ENCODE assay signal across 9 mouse cellular contexts in the genomic region with DNA sequence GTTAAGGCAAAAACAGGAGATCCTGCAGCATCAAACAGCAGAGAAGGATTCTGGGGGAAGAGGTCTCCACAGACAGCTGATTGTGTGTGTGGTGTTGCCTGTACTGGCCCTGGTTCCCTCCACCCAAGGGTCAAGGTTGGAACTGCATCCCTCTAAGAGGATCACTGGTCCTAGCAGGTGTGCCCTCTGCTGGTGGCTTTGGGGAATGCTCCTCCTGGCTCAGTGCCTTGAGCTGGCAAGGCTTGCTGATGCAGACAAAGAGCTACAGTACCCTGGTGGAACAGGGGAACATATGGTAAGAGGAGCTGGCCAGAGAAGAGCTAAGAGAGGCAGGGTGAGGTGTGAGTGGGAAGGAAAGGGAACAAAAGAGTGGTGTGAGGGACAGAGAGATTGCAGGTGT. TPM values are rescaled to one million over a fixed set of nuclear protein-coding genes. Genes with fewer than 3 reads are reported as not detected.
DNase-seq lines count a peak whose midpoint lies in the region; ATAC-seq and TF ChIP-seq lines count a peak whose summit lies in the region.
"Had no signal": no experiment of that assay in that cellular context is flagged by ENCODE, and none has a peak within 500 bp of the region (broad histone marks: within the 10 kb centered on the region; RNA-seq: fewer than 3 reads in every experiment).

No protein-coding gene starts in this region.

- TF ChIP-seq RAD21 in CH12.LX (IDR thresholded peaks at IDR 0.05; ENCODE audit: low read depth, low read length) = peak; percentile 66

- H3K9me3 ChIP-seq in CH12.LX (replicated peaks; ENCODE audit: low read length) = no peaks in the 10 kb centered on the region
- no peaks in the 10 kb centered on the region for H3K9me3 ChIP-seq in forebrain, embryonic 12.5 days
- no peaks in the 10 kb centered on the region for H3K9me3 ChIP-seq in heart, postnatal 0 days (replicated peaks; ENCODE audit: control insufficient read depth, low read length)
- no peaks in the 10 kb centered on the region for H3K9me3 ChIP-seq in liver, embryonic 14.5 days (ENCODE audit: control insufficient read depth, low read length)
- H3K9me3 ChIP-seq in neural tube, embryonic 13.5 days = no peaks in the 10 kb centered on the region

- H3K27me3 ChIP-seq in CH12.LX (replicated peaks) = peaks cover 8% of the 10 kb centered on the region
- peaks cover 11% of the 10 kb centered on the region for H3K27me3 ChIP-seq in forebrain, embryonic 12.5 days
- peaks cover 8% of the 10 kb centered on the region for H3K27me3 ChIP-seq in heart, postnatal 0 days (ENCODE audit: control insufficient read depth, insufficient read depth, low read length)
- H3K27me3 ChIP-seq in liver, embryonic 14.5 days (ENCODE audit: control insufficient read depth, insufficient read depth, low read length) = peaks cover 8% of the 10 kb centered on the region
- no peaks in the 10 kb centered on the region for H3K27me3 ChIP-seq in neural tube, embryonic 13.5 days

- peaks cover 7 to 21% of the 10 kb centered on the region in 2 experiments for H3K36me3 ChIP-seq in CH12.LX (replicated peaks in 1 of 2; ENCODE audit: control insufficient read depth in 1 of 2, insufficient read depth in 1 of 2, low read length in 1 of 2)
- H3K36me3 ChIP-seq in forebrain, embryonic 12.5 days (replicated peaks) = no peaks in the 10 kb centered on the region
- H3K36me3 ChIP-seq in heart, postnatal 0 days (replicated peaks; ENCODE audit: control insufficient read depth, insufficient read depth, low read length) = no peaks in the 10 kb centered on the region
- H3K36me3 ChIP-seq in liver, embryonic 14.5 days (replicated peaks; ENCODE audit: control insufficient read depth, insufficient read depth, low read depth) = no peaks in the 10 kb centered on the region
- H3K36me3 ChIP-seq in neural tube, embryonic 13.5 days = no peaks in the 10 kb centered on the region

- peak; percentile 83 for ATAC-seq in forebrain, embryonic 12.5 days (ENCODE audit: low FRiP score)
- peak; percentile 80 for ATAC-seq in heart, postnatal 0 days (ENCODE audit: insufficient read depth, low read depth)
- peak; percentile 60 for ATAC-seq in liver, embryonic 14.5 days (ENCODE audit: insufficient read depth)
- ATAC-seq in neural tube, embryonic 13.5 days (ENCODE audit: low read depth) = peak; percentile 76

- in situ Hi-C loops in CH12.LX (cut with MboI; ENCODE audit: low pct_ligation_motif_present, low pct_unique_long_range_greater_than_20kb, low sequenced_read_pairs) = loop anchor here (5.0 kb wide), 1 partner anchor 35 kb away; no protein-coding TSS in a partner anchor

- peak; percentile 96 for DNase-seq in CH12.LX (ENCODE audit: extremely low read depth)
- DNase-seq in c-Kit-positive CD71-positive TER-119-negative erythroid progenitor cells, embryonic 14.5 days (ENCODE audit: low read depth) = peak; percentile 83
- peak; percentile 87 for DNase-seq in heart, postnatal 0 days (ENCODE audit: low spot score)
- DNase-seq in kidney, postnatal 36 days = peak; percentile 94 to 96
- DNase-seq in liver, embryonic 14.5 days (ENCODE audit: low read depth in 3 of 3, low spot score in 3 of 3) = peak; percentile 70 to 78 (median 74)
- DNase-seq in telencephalon, adult 2 months (ENCODE audit: low read depth, low spot score) = peak; percentile 89

- peak; percentile 99 for TF ChIP-seq CTCF in CH12.LX (conservative IDR thresholded peaks at IDR 0.05 in 1 of 2, IDR thresholded peaks at IDR 0.05 in 1 of 2; ENCODE audit: low read depth in 2 of 2, low read length in 2 of 2)
- peak; percentile 100 for TF ChIP-seq CTCF in heart, postnatal 0 days (IDR thresholded peaks at IDR 0.05; ENCODE audit: low read depth)
- TF ChIP-seq CTCF in liver, embryonic 14.5 days (IDR thresholded peaks at IDR 0.05; ENCODE audit: low read depth) = peak; percentile 100

- no peak overlapping the region for H3K9ac ChIP-seq in CH12.LX (ENCODE audit: insufficient read depth, low read depth)
- no peak overlapping the region for H3K9ac ChIP-seq in forebrain, embryonic 12.5 days
- no peak overlapping the region for H3K9ac ChIP-seq in heart, postnatal 0 days (replicated peaks; ENCODE audit: low read depth, low read length)
- H3K9ac ChIP-seq in liver, embryonic 14.5 days (replicated peaks) = no peak overlapping the region
- no peak overlapping the region for H3K9ac ChIP-seq in neural tube, embryonic 13.5 days

- no peak overlapping the region for H3K4me2 ChIP-seq in CH12.LX (ENCODE audit: insufficient read depth, low read depth, poor library complexity, severe bottlenecking)
- no peak overlapping the region for H3K4me2 ChIP-seq in forebrain, embryonic 12.5 days
- H3K4me2 ChIP-seq in heart, postnatal 0 days (ENCODE audit: low read depth, low read length) = no peak overlapping the region
- H3K4me2 ChIP-seq in liver, embryonic 14.5 days (ENCODE audit: low read depth) = no peak overlapping the region
- H3K4me2 ChIP-seq in neural tube, embryonic 13.5 days = no peak overlapping the region

- no peak overlapping the region for H3K4me3 ChIP-seq in CH12.LX (replicated peaks in 1 of 3; ENCODE audit: low read depth in 2 of 3, low read length in 2 of 3, poor library complexity in 1 of 3)
- H3K4me3 ChIP-seq in forebrain, embryonic 12.5 days (replicated peaks) = no peak overlapping the region
- H3K4me3 ChIP-seq in heart, postnatal 0 days (ENCODE audit: low read depth, low read length) = no peak overlapping the region
- no peak overlapping the region for H3K4me3 ChIP-seq in liver, embryonic 14.5 days (ENCODE audit: insufficient read depth in 1 of 2, low read depth in 2 of 2, low read length in 2 of 2)
- no peak overlapping the region for H3K4me3 ChIP-seq in neural tube, embryonic 13.5 days

- no peaks in the 10 kb centered on the region for H3K79me2 ChIP-seq in CH12.LX (replicated peaks; ENCODE audit: control insufficient read depth, extremely low read depth, insufficient read depth, poor library complexity, severe bottlenecking)

- TF ChIP-seq POLR2A in CH12.LX (IDR thresholded peaks at IDR 0.05; ENCODE audit: low read depth, low read length) = no peak

- TF ChIP-seq EP300 in CH12.LX (IDR thresholded peaks at IDR 0.05; ENCODE audit: low read length) = no peak
- no peak for TF ChIP-seq EP300 in heart, postnatal 0 days (IDR thresholded peaks at IDR 0.05; ENCODE audit: low read depth)
- no peak for TF ChIP-seq EP300 in liver, embryonic 14.5 days (IDR thresholded peaks at IDR 0.05; ENCODE audit: low read depth)

- no peak overlapping the region for H3K27ac ChIP-seq in CH12.LX (ENCODE audit: insufficient read depth, low read depth)
- H3K27ac ChIP-seq in forebrain, embryonic 12.5 days = peak overlapping the region; percentile 64
- H3K27ac ChIP-seq in heart, postnatal 0 days (ENCODE audit: low read depth) = no peak overlapping the region
- H3K27ac ChIP-seq in liver, embryonic 14.5 days = no peak overlapping the region
- H3K27ac ChIP-seq in neural tube, embryonic 13.5 days (replicated peaks) = peak overlapping the region; percentile 82
- H3K27ac ChIP-seq: macrophage had no signal

- dilution Hi-C loops in CH12.LX (cut with MboI; ENCODE audit: extremely low pct_ligation_motif_present, extremely low pct_unique_long_range_greater_than_20kb, low sequenced_read_pairs) = no loop called here

- H3K4me1 ChIP-seq in CH12.LX (ENCODE audit: control insufficient read depth in 1 of 2, insufficient read depth in 2 of 2) = peaks cover 7 to 35% of the 10 kb centered on the region in 2 experiments
- peaks cover 18% of the 10 kb centered on the region for H3K4me1 ChIP-seq in forebrain, embryonic 12.5 days
- H3K4me1 ChIP-seq in heart, postnatal 0 days (ENCODE audit: control insufficient read depth, insufficient read depth) = no peaks in the 10 kb centered on the region
- H3K4me1 ChIP-seq in liver, embryonic 14.5 days (replicated peaks; ENCODE audit: control insufficient read depth in 2 of 2, insufficient read depth in 2 of 2, low read length in 1 of 2) = peaks cover 4 to 8% of the 10 kb centered on the region in 2 experiments
- H3K4me1 ChIP-seq in neural tube, embryonic 13.5 days (replicated peaks) = peaks cover 31% of the 10 kb centered on the region

RNA-seq across cellular contexts. Expression of a gene that starts 6.2 kb away (rescaled TPM):
- total RNA-seq in CH12.LX (2012; rRNA removed) = not detected in 2 replicates
- total RNA-seq in CH12.LX (2014; rRNA removed) = not detected in 2 replicates
- not detected in 2 replicates for polyA plus RNA-seq in CH12.LX (2012; ENCODE audit: insufficient read length, low read depth)
- 0.24 TPM in 1 of 2 replicates, not detected in the other for polyA plus RNA-seq in forebrain, embryonic 12.5 days (2016; fragmentation: Nextera tagmentation; extraction: Ambion mirVana)
- not detected in 2 replicates for total RNA-seq in heart, postnatal 0 days (2014; rRNA removed; ENCODE audit: low replicate concordance)
- not detected in 2 replicates for polyA plus RNA-seq in heart, postnatal 0 days (2015; fragmentation: Nextera tagmentation; extraction: Ambion mirVana)
- polyA plus RNA-seq in liver, embryonic 14.5 days (2012; rRNA removed) = not detected in 2 replicates
- not detected in 2 replicates for polyA plus RNA-seq in liver, embryonic 14.5 days (2014; fragmentation: Nextera tagmentation; extraction: Ambion mirVana)
- 0.18 TPM in 1 of 2 replicates, not detected in the other for polyA plus RNA-seq in neural tube, embryonic 13.5 days (2015; fragmentation: Nextera tagmentation; extraction: Ambion mirVana)
- polyA plus RNA-seq: macrophage had no signal

RNA-seq across cellular contexts. Expression of a gene that starts 11.2 kb away (rescaled TPM):
- total RNA-seq in CH12.LX (2012; rRNA removed) (37.6 and 42.8 TPM in 2 replicates), CH12.LX (2014; rRNA removed) (12.6 and 12.7 TPM in 2 replicates)
- polyA plus RNA-seq in CH12.LX (2012; ENCODE audit: insufficient read length, low read depth) = 50.5 and 61.7 TPM in 2 replicates
- 12.5 and 17.3 TPM in 2 replicates for polyA plus RNA-seq in forebrain, embryonic 12.5 days (2016; fragmentation: Nextera tagmentation; extraction: Ambion mirVana)
- total RNA-seq in heart, postnatal 0 days (2014; rRNA removed; ENCODE audit: low replicate concordance) = 17.2 and 34.8 TPM in 2 replicates
- polyA plus RNA-seq in heart, postnatal 0 days (2015; fragmentation: Nextera tagmentation; extraction: Ambion mirVana) = 4.1 and 5.2 TPM in 2 replicates
- 33.8 and 34.0 TPM in 2 replicates for polyA plus RNA-seq in liver, embryonic 14.5 days (2012; rRNA removed)
- polyA plus RNA-seq in liver, embryonic 14.5 days (2014; fragmentation: Nextera tagmentation; extraction: Ambion mirVana) = 25.9 and 32.3 TPM in 2 replicates
- 20.1 and 24.6 TPM in 2 replicates for polyA plus RNA-seq in neural tube, embryonic 13.5 days (2015; fragmentation: Nextera tagmentation; extraction: Ambion mirVana)

RNA-seq across cellular contexts. Expression of a gene that starts 34.4 kb away (rescaled TPM):
- 8.5 and 12.1 TPM in 2 replicates for total RNA-seq in CH12.LX (2012; rRNA removed)
- 3.1 and 3.4 TPM in 2 replicates for total RNA-seq in CH12.LX (2014; rRNA removed)
- polyA plus RNA-seq in CH12.LX (2012; ENCODE audit: insufficient read length, low read depth) = 11.8 and 14.7 TPM in 2 replicates
- 1.4 and 1.9 TPM in 2 replicates for polyA plus RNA-seq in forebrain, embryonic 12.5 days (2016; fragmentation: Nextera tagmentation; extraction: Ambion mirVana)
- total RNA-seq in heart, postnatal 0 days (2014; rRNA removed; ENCODE audit: low replicate concordance) = 19.0 and 25.5 TPM in 2 replicates
- polyA plus RNA-seq in heart, postnatal 0 days (2015; fragmentation: Nextera tagmentation; extraction: Ambion mirVana) = 5.8 and 6.1 TPM in 2 replicates
- polyA plus RNA-seq in liver, embryonic 14.5 days (2012; rRNA removed) = 8.3 and 11.1 TPM in 2 replicates
- 3.8 and 5.2 TPM in 2 replicates for polyA plus RNA-seq in liver, embryonic 14.5 days (2014; fragmentation: Nextera tagmentation; extraction: Ambion mirVana)
- 3.7 TPM in 2 replicates for polyA plus RNA-seq in neural tube, embryonic 13.5 days (2015; fragmentation: Nextera tagmentation; extraction: Ambion mirVana)

Comparison
In these comparisons a context has a peak if more than half of its experiments do, and no peak if none do; other contexts are left out.
1. H3K27ac ChIP-seq: peak in forebrain, embryonic 12.5 days (single experiment) and neural tube, embryonic 13.5 days (single experiment); none in CH12.LX (single experiment), heart, postnatal 0 days (single experiment) and liver, embryonic 14.5 days (single experiment).
2. Peak in every context shown above with its lines, with median percentiles within 50 percentile points of each other: DNase-seq, CTCF ChIP-seq and ATAC-seq.